Mouse (Mus musculus) natural killer cell, adult 2 months (primary cell): ENCODE data around the gene Aph1a.
"Not testable (repeated sequence)": the region's sequence is repeated elsewhere in the genome, so short reads cannot be mapped to it uniquely, and the experiment has no call there.

Source experiments
- DNase-seq, 2 experiments: peaks; one replicate each; pipeline ENCODE4 v3.0.0; 2022; ENCODE audit warnings: low spot score in 2 of 2

The Aph1a gene

GRCm38 (mm10) chr3:95893606-95894316, at the start of gene Aph1a:
Gene Aph1a, plus strand, starts transcription at chr3:95893969.
- peak; percentile 96 for DNase-seq

- DNase-seq = no peak
Observed at GRCm38 (mm10) chr3:95850611-95851010, 43.2 kb upstream of the Aph1a start.

GRCm38 (mm10) chr3:95851317-95851716, 42.5 kb upstream of the Aph1a start:
- DNase-seq = no peak

GRCm38 (mm10) chr3:95855502-95856089, 38.2 kb upstream of the Aph1a start, which contains the start of gene Prpf3:
Gene Prpf3, minus strand, starts transcription at chr3:95855885.
- peak; percentile 88 to 93 for DNase-seq

GRCm38 (mm10) chr3:95856115-95856514, 37.7 kb upstream of the Aph1a start:
- no peak for DNase-seq

- not testable (repeated sequence) for DNase-seq
Observed at GRCm38 (mm10) chr3:95857050-95857449, 36.7 kb upstream of the Aph1a start.

- DNase-seq = not testable (repeated sequence)
Observed at GRCm38 (mm10) chr3:95858278-95858677, 35.5 kb upstream of the Aph1a start.

GRCm38 (mm10) chr3:95860323-95860722, 33.4 kb upstream of the Aph1a start:
- no peak for DNase-seq

- DNase-seq = peak; percentile 13 to 31
Observed at GRCm38 (mm10) chr3:95861216-95861615, 32.6 kb upstream of the Aph1a start.

GRCm38 (mm10) chr3:95861796-95862195, 32.0 kb upstream of the Aph1a start:
- peak; percentile 71 to 83 for DNase-seq

GRCm38 (mm10) chr3:95863578-95863977, 30.2 kb upstream of the Aph1a start:
- DNase-seq = no peak

- DNase-seq = no peak
Observed at GRCm38 (mm10) chr3:95865050-95865449, 28.7 kb upstream of the Aph1a start.

GRCm38 (mm10) chr3:95865571-95865970, 28.2 kb upstream of the Aph1a start:
- no peak for DNase-seq

- DNase-seq = no peak
Observed at GRCm38 (mm10) chr3:95866071-95866470, 27.7 kb upstream of the Aph1a start.

GRCm38 (mm10) chr3:95867408-95867807, 26.4 kb upstream of the Aph1a start:
- no peak for DNase-seq

- no peak for DNase-seq
Observed at GRCm38 (mm10) chr3:95870976-95871375, 22.8 kb upstream of the Aph1a start.

GRCm38 (mm10) chr3:95871392-95871867, 22.3 kb upstream of the Aph1a start, which contains the start of gene Mrps21:
Gene Mrps21, minus strand, starts transcription at chr3:95871519.
- DNase-seq = peak; percentile 79 to 83

GRCm38 (mm10) chr3:95872048-95872447, 21.7 kb upstream of the Aph1a start:
- DNase-seq = no peak

- DNase-seq = no peak
Observed at GRCm38 (mm10) chr3:95879063-95879462, 14.7 kb upstream of the Aph1a start.

- peak; percentile 84 to 91 for DNase-seq
Observed at GRCm38 (mm10) chr3:95881979-95882815, 11.6 kb upstream of the Aph1a start, which contains the start of gene Ciart. Gene Ciart, minus strand, starts transcription at chr3:95882251.

GRCm38 (mm10) chr3:95882816-95883425, 10.8 kb upstream of the Aph1a start:
- peak; percentile 54 to 76 for DNase-seq

- DNase-seq = no peak
Observed at GRCm38 (mm10) chr3:95884400-95884799, 9.4 kb upstream of the Aph1a start.
